Mouse (Mus musculus) E14TG2a.4 (cell line): ENCODE measurements at regions not wholly inside any gene's neighbourhood (a gene's known extent, or its start where the extent isn't known, plus 50 kb on each side); places are given as distances from the start of the nearest gene placed in this dataset.

Experiments
- CTCF ChIP-seq: conservative IDR thresholded peaks from 2 replicates; pipeline ENCODE4 v1.5.1; 2014; ENCODE audit warnings: low read length
- POU5F1 ChIP-seq: IDR thresholded peaks from 2 replicates; pipeline ENCODE4 v1.6.1; 2014; ENCODE audit warnings: low read length, borderline replicate concordance

DNA sequence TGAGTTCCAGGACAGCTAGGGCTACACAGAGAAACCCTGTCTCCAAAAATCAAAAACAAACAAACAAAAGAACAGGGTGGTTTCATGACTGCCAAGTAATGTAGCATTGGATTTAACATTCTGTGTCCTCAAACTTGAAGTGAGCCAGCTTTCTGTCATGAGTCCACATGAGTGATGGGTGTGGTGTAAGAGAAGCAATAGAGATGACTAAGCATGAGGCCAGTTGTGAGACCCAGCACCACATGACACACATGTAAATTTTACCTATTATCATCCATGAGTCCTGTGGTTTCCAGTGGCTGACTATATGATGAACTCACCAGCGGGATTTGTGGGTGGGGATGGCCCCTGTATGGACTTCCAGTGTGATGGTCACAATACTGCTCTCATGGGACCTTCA, 176.0 kb upstream of the Peli2 start:
- TF ChIP-seq CTCF (no peak), POU5F1 (no peak)
